Mouse (Mus musculus): ENCODE data around the gene Tes. TPM values are rescaled to one million over a fixed set of nuclear protein-coding genes. Genes with fewer than 3 reads are reported as not detected.

The Tes gene
- total and polyA plus RNA-seq, 3 experiments, result not detected

DNA sequence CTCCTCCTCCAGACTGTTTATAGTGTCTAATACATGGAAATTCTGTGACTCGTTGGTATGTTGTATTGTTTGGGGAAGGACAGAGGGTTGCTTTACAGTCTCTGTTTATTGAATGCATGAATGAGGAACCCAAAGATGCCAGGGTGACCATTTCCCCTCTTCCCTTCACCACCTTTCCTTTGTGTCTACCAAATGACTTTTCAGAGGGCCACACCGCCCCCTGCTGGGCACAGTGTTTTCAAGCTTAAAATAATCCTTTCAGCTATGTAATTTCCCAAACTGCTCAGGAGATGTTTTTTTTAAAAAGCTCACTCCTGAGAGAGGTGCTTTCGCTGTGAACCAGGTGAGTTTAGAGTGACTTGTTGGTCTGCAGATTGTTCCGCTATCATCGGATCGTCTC is 22.5 kb downstream of the Tes start:
- no peaks in the 10 kb centered on the region for H3K79me2 ChIP-seq (replicated peaks; ENCODE audit: control insufficient read depth, extremely low read depth, insufficient read depth, poor library complexity, severe bottlenecking)
- H3K36me3 ChIP-seq (replicated peaks in 1 of 2; ENCODE audit: control insufficient read depth in 1 of 2, insufficient read depth in 1 of 2, low read length in 1 of 2), result no peaks in the 10 kb centered on the region
- H3K27me3 ChIP-seq (replicated peaks), result no peaks in the 10 kb centered on the region
- in situ Hi-C loops (cut with MboI; ENCODE audit: low pct_ligation_motif_present, low pct_unique_long_range_greater_than_20kb, low sequenced_read_pairs), result no loop called here
- peak; percentile 56 to 88 for TF ChIP-seq CTCF (conservative IDR thresholded peaks at IDR 0.05 in 1 of 2, IDR thresholded peaks at IDR 0.05 in 1 of 2; ENCODE audit: low read depth in 2 of 2, low read length in 2 of 2)
- TF ChIP-seq PAX5 (IDR thresholded peaks at IDR 0.05; ENCODE audit: low read length), result no peak
- TF ChIP-seq RAD21 (IDR thresholded peaks at IDR 0.05; ENCODE audit: low read depth, low read length), result peak; percentile 72
- TF ChIP-seq SMC3 (IDR thresholded peaks at IDR 0.05; ENCODE audit: low read depth, low read length), result peak; percentile 89
- TF ChIP-seq ZC3H11A (IDR thresholded peaks at IDR 0.05; ENCODE audit: low read depth, low read length), result peak; percentile 9; the same call in 1 of the 2 replicates
- TF ChIP-seq MEF2A (IDR thresholded peaks at IDR 0.05; ENCODE audit: borderline replicate concordance, low read depth, low read length), result no peak
- TF ChIP-seq ZNF384 (IDR thresholded peaks at IDR 0.05; ENCODE audit: low read depth, low read length), result peak; percentile 21; the same call in 1 of the 2 replicates
- TF ChIP-seq SIN3A (IDR thresholded peaks at IDR 0.05; ENCODE audit: low read length), result no peak
- H3K27ac ChIP-seq (ENCODE audit: insufficient read depth, low read depth), result no peak overlapping the region
- DNase-seq (ENCODE audit: extremely low read depth), result peak; percentile 75
- H3K9ac ChIP-seq (ENCODE audit: insufficient read depth, low read depth), result no peak overlapping the region
- peak overlapping the region; percentile 67 for H3K4me2 ChIP-seq (ENCODE audit: insufficient read depth, low read depth, poor library complexity, severe bottlenecking)
- peaks cover 0 to 4% of the 10 kb centered on the region in 2 experiments; a peak in 2 of 4 replicates for H3K4me1 ChIP-seq (ENCODE audit: control insufficient read depth in 1 of 2, insufficient read depth in 2 of 2)
- no peak overlapping the region for H3K4me3 ChIP-seq (replicated peaks in 1 of 3; ENCODE audit: low read depth in 2 of 3, low read length in 2 of 3, poor library complexity in 1 of 3)
- dilution Hi-C loops (cut with MboI; ENCODE audit: extremely low pct_ligation_motif_present, extremely low pct_unique_long_range_greater_than_20kb, low sequenced_read_pairs), result no loop called here
- no peaks in the 10 kb centered on the region for H3K9me3 ChIP-seq (replicated peaks; ENCODE audit: low read length)

- Histone ChIP-seq H3K9ac (ENCODE audit: insufficient read depth, low read depth) (no peak overlapping the region), H3K27ac (ENCODE audit: insufficient read depth, low read depth) (no peak overlapping the region), H3K9me3 (replicated peaks; ENCODE audit: low read length) (no peaks in the 10 kb centered on the region), H3K27me3 (replicated peaks) (no peaks in the 10 kb centered on the region), H3K4me3 (replicated peaks in 1 of 3; ENCODE audit: low read depth in 2 of 3, low read length in 2 of 3, poor library complexity in 1 of 3) (no peak overlapping the region), H3K79me2 (replicated peaks; ENCODE audit: control insufficient read depth, extremely low read depth, insufficient read depth, poor library complexity, severe bottlenecking) (no peaks in the 10 kb centered on the region), H3K4me2 (ENCODE audit: insufficient read depth, low read depth, poor library complexity, severe bottlenecking) (no peak overlapping the region), H3K4me1 (ENCODE audit: control insufficient read depth in 1 of 2, insufficient read depth in 2 of 2) (0 out of 4 replicates have a peak, but pooled peaks cover 0 to 2% of the 10 kb centered on the region in 2 experiments), H3K36me3 (replicated peaks in 1 of 2; ENCODE audit: control insufficient read depth in 1 of 2, insufficient read depth in 1 of 2, low read length in 1 of 2) (no peaks in the 10 kb centered on the region)
- in situ Hi-C loops (cut with MboI; ENCODE audit: low pct_ligation_motif_present, low pct_unique_long_range_greater_than_20kb, low sequenced_read_pairs) (loop anchor here (10.0 kb wide), 1 partner anchor 72 kb away; no protein-coding TSS in a partner anchor), dilution Hi-C loops (cut with MboI; ENCODE audit: extremely low pct_ligation_motif_present, extremely low pct_unique_long_range_greater_than_20kb, low sequenced_read_pairs) (no loop called here)
- TF ChIP-seq POLR2AphosphoS2 (IDR thresholded peaks at IDR 0.05; ENCODE audit: low read depth, low read length) (no peak), TCF12 (IDR thresholded peaks at IDR 0.05; ENCODE audit: low read depth, low read length) (no peak), IRF4 (IDR thresholded peaks at IDR 0.05; ENCODE audit: low read depth, low read length) (no peak), ETS1 (conservative IDR thresholded peaks at IDR 0.05; ENCODE audit: low read depth, low read length) (no peak), ZNF384 (IDR thresholded peaks at IDR 0.05; ENCODE audit: low read depth, low read length) (no peak), RAD21 (IDR thresholded peaks at IDR 0.05; ENCODE audit: low read depth, low read length) (no peak), MYC (IDR thresholded peaks at IDR 0.05; ENCODE audit: low read depth, low read length) (no peak), MAFK (IDR thresholded peaks at IDR 0.05; ENCODE audit: insufficient replicate concordance, low read length) (no peak), PAX5 (IDR thresholded peaks at IDR 0.05; ENCODE audit: low read length) (no peak), NRF1 (IDR thresholded peaks at IDR 0.05; ENCODE audit: low read depth, low read length) (no peak), ELF1 (IDR thresholded peaks at IDR 0.05; ENCODE audit: low read depth, low read length) (no peak), JUND (conservative IDR thresholded peaks at IDR 0.05; ENCODE audit: low read depth, low read length) (no peak), ZMIZ1 (IDR thresholded peaks at IDR 0.05; ENCODE audit: low read depth, low read length) (no peak), EP300 (IDR thresholded peaks at IDR 0.05; ENCODE audit: low read length) (no peak), GABPA (IDR thresholded peaks at IDR 0.05; ENCODE audit: insufficient replicate concordance, low read depth, low read length) (no peak), NELFE (IDR thresholded peaks at IDR 0.05; ENCODE audit: low read depth, low read length) (no peak), CTCF (conservative IDR thresholded peaks at IDR 0.05 in 1 of 2, IDR thresholded peaks at IDR 0.05 in 1 of 2; ENCODE audit: low read depth in 2 of 2, low read length in 2 of 2) (no peak), TBP (conservative IDR thresholded peaks at IDR 0.05; ENCODE audit: low read depth, low read length) (no peak)
- DNase-seq (ENCODE audit: extremely low read depth), result no peak
These were observed 32.4 kb downstream of the Tes start for GRCm38 (mm10) chr6:17097301-17097700.

Measured in CH12.LX (cell line).